Mouse (Mus musculus) layer of hippocampus, adult 11-12 months (tissue): Measurements from ENCODE around the gene Ctu2.

Source experiments
- DNase-seq: peaks from one replicate; pipeline ENCODE4 v3.0.0; 2022; ENCODE audit warnings: low spot score

Ctu2 gene

DNA sequence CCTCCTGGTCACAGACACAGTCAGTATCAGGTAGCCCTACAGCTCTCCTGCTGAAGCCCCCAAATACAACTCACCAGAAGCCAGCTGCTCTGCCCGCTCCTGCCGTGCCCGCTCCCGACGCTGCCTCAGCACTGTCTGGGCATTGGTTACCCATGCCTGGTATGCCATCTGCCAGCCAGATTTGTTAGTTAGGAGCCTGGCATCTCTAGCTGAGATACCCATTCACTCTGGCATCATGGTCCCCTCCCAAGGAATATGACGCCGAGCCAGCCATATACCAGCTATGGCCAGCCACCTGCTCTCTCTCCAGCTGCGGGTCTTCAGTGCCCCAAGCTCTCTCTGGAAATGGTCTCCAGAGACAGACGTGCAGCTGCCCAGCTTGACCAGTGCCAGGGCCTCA, 12.4 kb downstream of the Ctu2 start:
- DNase-seq = peak; percentile 47

DNA sequence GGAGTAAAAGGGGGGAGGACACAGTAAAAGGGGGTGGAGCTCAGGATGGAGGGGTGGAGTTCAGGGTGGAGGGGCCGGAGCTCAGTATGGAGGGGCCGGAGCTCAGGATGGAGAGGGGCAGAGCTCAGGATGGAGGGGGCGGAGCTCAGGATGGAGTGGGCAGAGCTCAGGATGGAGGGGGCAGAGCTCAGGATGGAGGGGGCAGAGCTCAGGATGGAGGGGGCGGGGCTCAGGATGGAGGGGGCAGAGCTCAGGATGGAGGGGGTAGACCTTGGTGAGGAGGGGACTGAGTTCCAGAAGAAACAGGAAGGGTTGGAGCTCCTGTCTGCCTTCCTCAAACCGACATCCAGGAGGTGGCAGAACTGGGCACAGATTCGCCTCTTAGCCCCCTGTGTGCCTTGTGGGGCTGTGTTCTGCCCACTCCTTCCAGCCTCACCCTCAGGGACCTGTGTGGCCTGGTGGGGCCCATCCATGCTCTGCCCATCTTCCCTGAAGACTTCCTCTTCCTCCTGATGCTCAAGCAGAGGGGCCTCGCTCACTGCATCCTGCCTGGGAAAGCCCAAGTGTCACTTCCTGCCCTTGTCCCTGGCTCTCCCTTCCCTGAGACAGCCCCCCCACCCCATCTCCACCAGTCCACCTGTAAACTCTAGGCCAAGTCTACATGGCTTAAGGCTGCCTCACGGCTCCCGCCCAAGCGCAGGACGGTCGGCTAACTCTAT, 21.2 kb downstream of the Ctu2 start:
- DNase-seq = no peak

DNA sequence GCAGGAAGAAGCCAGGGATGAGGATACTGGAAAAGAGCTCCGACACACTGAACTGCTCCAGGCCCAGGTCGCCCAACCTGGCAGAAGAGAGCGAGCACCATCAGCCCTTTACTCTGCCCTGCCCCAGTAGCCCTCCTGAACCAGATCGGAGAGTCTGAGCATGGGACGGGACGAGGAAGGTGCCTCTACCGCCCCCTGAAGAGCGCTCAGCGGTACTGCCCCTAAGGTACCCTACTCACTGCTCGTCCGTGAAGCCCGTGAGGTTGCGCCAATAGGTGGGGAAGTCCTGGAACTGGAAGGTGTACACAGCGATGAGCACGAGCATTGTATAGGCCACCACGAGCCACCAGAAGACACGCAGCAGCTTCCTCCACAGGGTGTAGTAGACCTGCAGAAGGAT, 22.0 kb downstream of the Ctu2 start:
- no peak for DNase-seq

- peak; percentile 77 for DNase-seq
Observed at GRCm38 (mm10) chr8:122500856-122501255, 24.9 kb downstream of the Ctu2 start.

- DNase-seq = no peak
Observed at GRCm38 (mm10) chr8:122511552-122511951, 35.6 kb downstream of the Ctu2 start.

DNA sequence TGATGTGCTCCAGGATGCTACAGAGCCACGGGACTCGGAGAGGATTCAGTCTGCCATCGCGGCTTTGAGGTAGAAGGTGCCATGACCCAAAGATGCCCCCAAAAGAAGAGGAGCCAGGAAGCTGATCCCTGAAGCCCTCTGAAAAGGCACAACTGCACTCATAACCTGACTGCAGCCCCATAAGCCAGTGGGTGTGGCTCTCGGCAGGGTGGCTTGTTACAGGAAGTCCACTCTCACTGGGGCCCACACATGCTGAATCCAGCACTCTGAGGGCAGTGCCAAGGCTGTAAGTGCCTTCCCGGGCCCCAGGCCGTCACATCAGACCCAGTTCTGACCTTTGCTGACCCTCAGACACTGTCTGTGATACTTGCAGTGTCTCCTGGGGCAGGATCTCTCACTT, 36.4 kb downstream of the Ctu2 start:
- DNase-seq = no peak

- DNase-seq = no peak
Observed at GRCm38 (mm10) chr8:122515699-122516098, 39.8 kb downstream of the Ctu2 start.

- no peak for DNase-seq
Observed at GRCm38 (mm10) chr8:122517541-122518190, 41.7 kb downstream of the Ctu2 start.

DNA sequence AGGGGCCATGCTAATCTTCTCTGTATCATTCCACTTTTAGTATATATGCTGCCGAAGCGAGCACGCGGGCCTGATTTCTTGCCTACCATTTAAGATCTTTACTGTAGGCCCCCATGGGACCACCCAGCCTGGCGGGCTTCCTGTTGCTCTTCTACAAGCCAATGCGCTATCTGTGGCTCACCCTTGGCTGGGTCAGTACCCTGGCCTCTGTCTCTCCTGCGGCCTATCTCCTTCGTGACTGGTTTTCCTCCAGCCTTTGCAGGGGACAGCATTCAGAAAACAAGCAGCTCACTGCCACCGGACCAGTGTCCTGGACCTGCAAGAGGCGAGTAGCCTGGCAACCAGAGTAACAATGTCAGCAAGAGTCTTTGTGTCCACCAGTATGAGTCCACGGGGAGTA, 44.7 kb downstream of the Ctu2 start:
- no peak for DNase-seq

DNA sequence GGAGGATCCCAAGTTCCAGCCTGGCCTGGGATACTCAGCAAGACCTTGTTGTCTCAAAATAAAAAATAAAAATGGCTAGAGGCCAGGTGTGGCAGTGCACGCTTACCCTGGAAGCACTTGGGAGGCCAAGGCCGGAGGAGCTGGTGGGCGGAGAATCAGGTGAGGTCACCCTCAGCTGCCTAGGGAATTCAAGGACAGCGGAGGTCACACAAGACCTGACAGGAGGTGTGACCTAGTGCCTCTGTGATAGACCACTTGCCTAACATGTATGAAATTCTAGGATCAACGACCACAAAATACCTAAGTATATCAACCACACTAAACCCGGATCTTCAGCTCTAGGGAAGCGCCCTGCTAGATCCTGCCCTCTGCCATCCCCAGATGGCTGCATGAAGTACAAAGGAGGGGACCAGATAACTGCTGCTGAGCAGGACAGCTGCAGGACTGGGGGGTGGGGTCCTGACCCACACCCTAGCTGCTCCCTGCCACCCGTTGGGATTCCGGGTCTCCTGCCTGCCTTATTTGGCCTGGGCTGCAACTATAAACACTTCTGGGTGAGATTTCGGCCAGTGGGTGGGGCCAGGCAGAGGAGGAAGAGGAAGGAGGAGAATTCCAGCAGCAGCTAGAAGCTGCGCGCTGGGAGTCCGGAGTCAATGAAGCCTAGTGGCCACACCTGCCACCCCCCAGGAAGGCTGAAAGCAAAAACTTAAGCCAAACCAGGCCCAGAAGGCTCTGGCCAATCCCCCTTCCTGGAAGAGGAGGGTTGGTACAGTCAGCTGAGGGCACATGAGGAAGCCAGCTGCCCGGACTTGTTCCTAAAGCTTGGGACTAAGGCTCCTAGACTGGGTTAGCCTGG, 47.1 kb downstream of the Ctu2 start:
- no peak for DNase-seq

DNA sequence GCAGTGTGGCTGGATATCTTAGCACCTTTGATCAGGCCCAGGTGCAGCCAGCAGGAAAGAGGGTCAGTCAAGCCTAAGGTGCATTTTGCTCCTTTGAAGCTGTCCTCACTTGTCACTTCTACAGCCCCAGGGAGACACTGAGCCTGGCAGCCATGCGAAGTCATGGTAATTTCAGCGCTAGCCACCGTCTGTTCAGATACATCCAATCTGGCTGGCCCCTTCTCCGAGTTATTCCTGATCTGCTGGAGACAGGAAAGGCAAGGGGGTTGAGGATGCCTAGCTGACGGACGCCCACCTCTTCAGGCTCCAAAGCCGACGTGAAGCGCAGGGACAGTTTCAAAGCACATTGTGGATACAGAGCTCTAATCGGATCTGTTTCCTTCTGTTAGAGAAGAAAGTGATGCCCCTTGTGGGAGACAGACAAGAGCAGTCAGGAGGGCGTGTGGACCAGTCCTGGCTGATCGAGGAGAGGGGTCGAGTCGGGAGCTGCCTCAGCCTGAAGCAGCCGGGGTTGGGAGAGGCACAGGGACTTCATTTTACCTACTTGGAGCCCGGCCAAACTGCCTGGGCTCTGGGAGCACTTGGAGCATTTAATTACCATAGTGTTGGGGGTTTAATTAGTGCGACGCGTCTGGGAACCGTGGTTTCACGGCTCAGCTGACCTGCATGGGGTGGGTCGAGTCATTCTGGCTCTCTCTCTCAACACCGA, 47.9 kb downstream of the Ctu2 start:
- DNase-seq = peak; percentile 18

- DNase-seq = no peak
Observed at GRCm38 (mm10) chr8:122524506-122524905, 48.6 kb downstream of the Ctu2 start.

GRCm38 (mm10) chr8:122525004-122525403, 49.1 kb downstream of the Ctu2 start:
- no peak for DNase-seq

- DNase-seq = no peak
Observed at GRCm38 (mm10) chr8:122526084-122526483, 50.1 kb downstream of the Ctu2 start.

- no peak for DNase-seq
Observed at GRCm38 (mm10) chr8:122526526-122527170, 50.7 kb downstream of the Ctu2 start.

GRCm38 (mm10) chr8:122527937-122528336, 52.0 kb downstream of the Ctu2 start:
- DNase-seq = no peak

DNA sequence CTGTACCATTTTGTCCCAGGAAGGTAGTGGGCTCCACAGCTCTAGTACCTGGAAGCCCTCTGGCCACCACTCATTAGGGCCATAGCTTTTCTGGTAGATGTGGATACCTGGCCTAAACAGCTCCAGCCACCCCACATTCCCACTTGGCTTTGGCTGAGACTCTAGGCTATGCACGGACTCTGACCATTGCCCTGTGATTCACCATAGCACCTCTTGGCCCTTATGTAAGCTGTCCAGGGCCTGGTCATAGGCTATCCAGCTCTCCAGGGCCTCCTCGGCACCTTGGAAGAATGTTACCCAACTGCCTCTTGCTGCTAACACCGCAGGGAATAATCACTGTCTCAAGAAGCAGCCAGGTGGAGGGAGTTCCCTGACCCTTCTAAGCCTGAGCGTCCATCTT, 53.2 kb downstream of the Ctu2 start:
- no peak for DNase-seq

DNA sequence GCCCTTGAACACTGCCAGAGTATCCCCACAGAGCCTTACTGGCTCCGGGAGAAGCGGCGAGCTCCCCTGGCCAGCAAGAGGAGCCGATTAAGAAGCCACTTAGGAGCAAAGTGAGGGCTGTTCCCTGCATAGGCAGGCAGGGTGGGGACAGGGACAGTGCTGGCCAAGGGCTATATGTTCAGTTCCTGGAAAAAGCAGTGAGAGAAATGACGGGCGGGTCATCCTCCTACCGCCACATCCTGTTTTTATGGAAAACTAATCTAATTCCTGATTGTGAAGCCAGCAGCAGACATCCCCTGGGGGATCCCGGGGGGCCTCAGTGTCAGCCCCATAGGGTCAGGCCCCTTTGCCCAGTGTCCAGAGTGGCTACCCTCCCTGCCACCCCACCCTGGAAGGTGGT, 55.4 kb downstream of the Ctu2 start:
- DNase-seq = no peak
